Mouse (Mus musculus): ENCODE results near the gene Pard3b. TPM values are rescaled to one million over a fixed set of nuclear protein-coding genes. Genes with fewer than 3 reads are reported as not detected.

The Pard3b gene
- 22.9 and 27.0 TPM in 2 replicates for polyA plus RNA-seq (2015; fragmentation: Nextera tagmentation; extraction: Ambion mirVana)

GRCm38 (mm10) chr1:61638347-61639111, at the start of gene Pard3b:
Pard3b (plus strand) TSS chr1:61638824.

